Mouse (Mus musculus) heart, embryonic 16.5 days (tissue): ENCODE measurements around the gene Endov. TPM values are rescaled to one million over a fixed set of nuclear protein-coding genes. Genes with fewer than 3 reads are reported as not detected.

Experiments
- ATAC-seq: fragments of 200-750 bp; cut with Nextera tagmentation; replicated peaks from 2 replicates; pipeline ENCODE4 v1.8.0; 2017; ENCODE audit warnings: moderate number of reproducible peaks; ENCODE audit not compliant: insufficient read depth, low FRiP score; ENCODE audit errors: extremely low read depth
- H3K27ac ChIP-seq: fragments of 300-500 bp; sonication (generic); 2 replicates; pipeline ENCODE4 v1.5.1; 2014; ENCODE audit warnings: mild to moderate bottlenecking, low read length, control low read depth, moderate library complexity
- H3K27me3 ChIP-seq: fragments of 300-500 bp; sonication (generic); 2 replicates; pipeline ENCODE4 v1.6.1; 2014; ENCODE audit warnings: low read length, mixed read lengths; ENCODE audit not compliant: control insufficient read depth, insufficient read depth
- H3K36me3 ChIP-seq: fragments of 300-500 bp; sonication (generic); 2 replicates; pipeline ENCODE4 v1.6.1; 2014; ENCODE audit not compliant: control insufficient read depth, insufficient read depth
- H3K4me1 ChIP-seq: fragments of 300-500 bp; sonication (generic); 2 replicates; pipeline ENCODE4 v1.6.1; 2014; ENCODE audit warnings: low read length, mixed read lengths; ENCODE audit not compliant: control insufficient read depth, insufficient read depth
- H3K4me2 ChIP-seq: fragments of 300-500 bp; sonication (generic); 2 replicates; pipeline ENCODE4 v1.6.1; 2014; ENCODE audit warnings: low read depth, mild to moderate bottlenecking, control low read depth, low read length
- H3K4me3 ChIP-seq: fragments of 300-500 bp; sonication (generic); 2 replicates; pipeline ENCODE4 v1.5.1; 2014; ENCODE audit warnings: mild to moderate bottlenecking, control low read depth, low read length
- H3K9ac ChIP-seq: fragments of 300-500 bp; sonication (generic); 2 replicates; pipeline ENCODE4 v1.6.1; 2014; ENCODE audit warnings: low read length, control low read depth
- H3K9me3 ChIP-seq: fragments of 300-500 bp; sonication (generic); replicated peaks from 2 replicates; pipeline ENCODE4 v1.6.1; 2016; ENCODE audit warnings: low read length; ENCODE audit not compliant: control insufficient read depth
- WGBS: fragments of 180-500 bp; shearing (Covaris S2); extraction: QIAGEN DNeasy Blood & Tissue Kit; methylation state at CpG from one replicate; pipeline ENCODE4 v1.1.7; 2014; 5-methylcytosine and 5-hydroxymethylcytosine counted together
- polyA plus RNA-seq: library from polyadenylated mRNA; unstranded; fragments of >200 nt; fragmentation: Nextera tagmentation; extraction: Ambion mirVana; gene quantifications from 2 replicates; pipeline ENCODE4 v1.2.1, GENCODE M21; 2015

Endov gene
- polyA plus RNA-seq, 1 experiment from 2014 or later, result 9.6 TPM

DNA sequence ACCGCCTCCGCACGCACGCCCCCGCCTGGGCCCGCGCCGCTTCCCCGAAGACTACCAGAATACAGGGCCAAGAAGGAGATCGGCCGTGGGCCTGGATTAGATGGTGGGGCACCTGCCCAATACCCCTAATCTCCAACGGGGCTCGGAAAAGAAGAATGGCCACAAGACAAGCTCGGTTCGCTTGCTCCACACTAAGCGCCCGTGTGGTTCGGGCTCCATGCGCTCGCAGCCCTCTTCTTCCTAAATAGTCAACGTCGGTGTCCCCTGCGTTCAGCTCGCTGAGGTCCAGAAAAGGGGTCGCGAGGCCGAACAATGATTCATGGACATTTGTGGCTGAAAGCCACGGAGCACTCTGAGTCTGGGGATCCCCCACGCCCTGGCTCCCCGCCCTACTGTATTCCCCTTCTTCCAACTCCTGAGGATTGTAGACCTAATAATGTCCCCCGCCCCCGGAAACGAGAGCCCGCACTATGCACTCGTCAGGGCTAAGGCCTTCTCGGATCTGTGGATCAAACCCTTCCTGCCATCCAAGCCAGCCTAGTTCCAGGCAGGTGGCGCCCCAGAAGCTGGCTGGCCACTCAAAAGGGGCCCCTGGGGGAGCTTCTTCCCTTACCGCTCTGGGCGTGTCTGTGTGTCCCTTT is 56.9 kb downstream of the Endov start:
- H3K4me3 ChIP-seq, result peak overlapping the region; percentile 66
- no peak overlapping the region for H3K27ac ChIP-seq
- H3K9ac ChIP-seq, result peak overlapping the region; percentile 70
- peak overlapping the region; percentile 99 for H3K4me2 ChIP-seq
- H3K4me1 ChIP-seq, result peaks cover 39% of the 10 kb centered on the region
- WGBS, result under 1% methylated on average over 35 of the region's 39 CpGs
- no peak for ATAC-seq
- no peaks in the 10 kb centered on the region for H3K36me3 ChIP-seq
- peaks cover 77% of the 10 kb centered on the region for H3K27me3 ChIP-seq
- H3K9me3 ChIP-seq, result no peaks in the 10 kb centered on the region

GRCm38 (mm10) chr11:119548741-119549370 is 57.7 kb downstream of the Endov start:
- Histone ChIP-seq H3K9ac (no peak overlapping the region), H3K4me2 (peak overlapping the region; percentile 99), H3K4me3 (peak overlapping the region; percentile 44), H3K27ac (no peak overlapping the region), H3K9me3 (no peaks in the 10 kb centered on the region), H3K4me1 (peaks cover 39% of the 10 kb centered on the region), H3K36me3 (no peaks in the 10 kb centered on the region), H3K27me3 (peaks cover 73% of the 10 kb centered on the region)
- WGBS, result 1% methylated on average over 37 of the region's 37 CpGs
- no peak for ATAC-seq

DNA sequence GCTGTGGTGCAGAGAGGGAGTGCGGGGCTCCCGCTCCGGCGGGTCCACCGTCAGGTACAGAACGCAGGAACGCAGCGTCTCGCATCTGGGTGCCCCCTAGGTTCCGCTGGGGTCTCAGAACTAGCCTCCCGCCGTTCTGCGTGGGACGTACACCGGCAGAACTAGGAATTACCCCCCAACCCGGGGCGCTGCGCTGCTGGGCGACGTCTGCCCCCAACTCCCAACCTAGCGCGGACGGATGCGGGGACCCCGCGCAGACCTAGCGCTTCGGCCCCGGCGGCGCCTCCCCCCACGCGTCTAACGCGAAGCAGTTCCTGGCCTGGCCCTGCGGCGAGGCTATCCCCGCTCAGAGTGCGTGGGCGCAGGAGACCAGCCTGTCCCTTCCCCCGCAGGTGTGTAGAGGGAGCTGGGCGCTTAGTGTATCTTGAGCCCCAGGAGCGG is 58.2 kb downstream of the Endov start:
- Histone ChIP-seq H3K9ac (no peak overlapping the region), H3K4me1 (peaks cover 39% of the 10 kb centered on the region), H3K4me2 (peak overlapping the region; percentile 99), H3K27ac (no peak overlapping the region), H3K9me3 (no peaks in the 10 kb centered on the region), H3K36me3 (no peaks in the 10 kb centered on the region), H3K4me3 (peak overlapping the region; percentile 44), H3K27me3 (peaks cover 71% of the 10 kb centered on the region)
- WGBS, result 1% methylated on average over 43 of the region's 43 CpGs
- no peak for ATAC-seq

DNA sequence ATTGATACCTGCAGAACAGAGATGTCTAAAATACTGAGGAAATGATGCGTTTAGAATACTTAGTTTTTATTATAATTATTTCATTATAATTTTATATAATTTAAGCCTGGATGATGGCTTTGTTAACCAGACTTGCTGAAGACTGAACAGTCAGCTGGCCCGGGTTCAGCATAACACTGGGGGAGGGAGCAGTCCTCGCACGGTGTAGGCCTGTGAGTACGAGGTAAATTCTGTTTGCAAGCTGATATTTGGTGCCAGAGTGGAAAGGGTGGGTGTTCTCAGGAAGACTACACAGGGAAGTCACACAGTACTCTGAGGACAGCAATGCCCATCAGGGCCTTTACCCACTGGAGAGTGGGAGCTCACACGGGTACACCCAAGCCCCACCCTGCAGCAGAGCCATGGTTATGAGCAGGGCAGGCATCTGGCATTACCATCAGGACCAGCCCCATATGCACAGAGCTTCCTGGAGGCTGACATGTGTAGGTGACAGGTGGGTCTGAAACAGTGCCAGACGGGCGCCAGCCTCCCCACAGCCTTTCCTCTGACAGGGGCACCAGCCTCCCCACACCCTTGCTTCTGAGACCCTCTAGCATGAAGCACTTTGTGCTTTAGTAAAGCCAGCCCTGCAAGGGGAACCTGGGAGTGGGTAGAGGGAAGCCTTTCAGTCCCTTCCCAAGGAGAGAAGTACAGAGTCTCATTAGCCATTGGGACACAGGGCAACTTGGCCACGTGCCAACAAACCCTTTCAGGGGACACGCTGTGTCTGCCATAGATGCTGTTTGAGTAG is 59.6 kb downstream of the Endov start:
- no peak overlapping the region for H3K4me3 ChIP-seq
- no peak for ATAC-seq
- no peak overlapping the region for H3K27ac ChIP-seq
- H3K9me3 ChIP-seq, result no peaks in the 10 kb centered on the region
- H3K36me3 ChIP-seq, result no peaks in the 10 kb centered on the region
- no peak overlapping the region for H3K9ac ChIP-seq
- peaks cover 36% of the 10 kb centered on the region for H3K4me1 ChIP-seq
- H3K4me2 ChIP-seq, result no peak overlapping the region
- H3K27me3 ChIP-seq, result peaks cover 66% of the 10 kb centered on the region
- 58% methylated on average over 10 of the region's 10 CpGs for WGBS

DNA sequence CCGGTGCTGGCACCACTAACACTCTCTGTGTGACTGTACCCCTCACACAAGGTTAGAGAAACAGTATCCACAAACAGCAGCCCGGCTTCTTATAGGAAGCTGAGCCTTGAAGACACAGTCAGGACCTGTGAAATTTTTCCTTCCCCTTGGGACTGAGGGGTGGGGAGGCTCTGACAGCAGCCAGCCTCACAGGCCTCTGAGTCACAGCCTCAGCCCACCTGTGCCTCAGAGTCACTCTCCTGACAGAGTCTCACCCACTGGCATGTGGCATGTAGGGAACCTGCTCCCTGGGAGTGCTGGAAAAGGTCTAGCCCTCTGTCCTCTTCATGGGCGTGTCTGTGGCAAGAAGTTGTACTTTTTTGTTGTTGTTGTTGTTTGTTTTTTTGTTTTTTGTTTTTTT is 60.3 kb downstream of the Endov start:
- 63% methylated on average over 3 of the region's 3 CpGs for whole genome bisulfite sequencing
- H3K9ac ChIP-seq, result no peak overlapping the region
- H3K9me3 ChIP-seq, result no peaks in the 10 kb centered on the region
- H3K27me3 ChIP-seq, result peaks cover 59% of the 10 kb centered on the region
- no peak for ATAC-seq
- no peak overlapping the region for H3K4me3 ChIP-seq
- no peak overlapping the region for H3K4me2 ChIP-seq
- H3K4me1 ChIP-seq, result peaks cover 31% of the 10 kb centered on the region
- no peaks in the 10 kb centered on the region for H3K36me3 ChIP-seq
- H3K27ac ChIP-seq, result no peak overlapping the region

- Histone ChIP-seq H3K4me2 (no peak overlapping the region), H3K36me3 (no peaks in the 10 kb centered on the region), H3K9me3 (no peaks in the 10 kb centered on the region), H3K27ac (no peak overlapping the region), H3K27me3 (peaks cover 52% of the 10 kb centered on the region), H3K4me3 (no peak overlapping the region), H3K4me1 (peaks cover 23% of the 10 kb centered on the region), H3K9ac (no peak overlapping the region)
- WGBS, result 44% methylated on average over 1 of the region's 1 CpGs
- ATAC-seq, result no peak
Observed at GRCm38 (mm10) chr11:119552301-119552700, 61.2 kb downstream of the Endov start.

- ATAC-seq, result no peak
Observed at GRCm38 (mm10) chr11:119552902-119553802, 62.0 kb downstream of the Endov start.

DNA sequence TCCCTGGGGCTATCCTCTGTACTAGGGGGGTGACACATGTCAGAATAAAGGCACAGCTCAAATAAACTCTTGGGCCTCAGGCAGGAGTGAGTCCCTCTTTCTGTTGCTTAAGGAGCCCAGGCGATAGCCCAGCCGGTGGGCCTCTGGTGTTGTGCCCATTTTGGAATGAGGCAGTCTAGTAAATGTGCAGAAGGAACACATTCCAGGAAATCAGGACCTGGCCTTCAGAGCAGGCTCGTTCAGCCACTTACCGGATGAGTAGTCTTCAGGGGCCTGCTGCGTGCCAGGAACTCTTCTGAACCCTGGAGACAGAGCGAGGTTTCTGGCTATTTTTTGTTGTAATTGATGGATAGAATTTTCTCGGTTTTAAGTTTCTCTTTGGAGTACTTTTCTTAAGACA is 63.6 kb downstream of the Endov start:
- H3K27ac ChIP-seq, result no peak overlapping the region
- H3K36me3 ChIP-seq, result no peaks in the 10 kb centered on the region
- no peak overlapping the region for H3K4me3 ChIP-seq
- H3K27me3 ChIP-seq, result peaks cover 36% of the 10 kb centered on the region
- H3K4me1 ChIP-seq, result peaks cover 3% of the 10 kb centered on the region
- H3K9ac ChIP-seq, result no peak overlapping the region
- no peak overlapping the region for H3K4me2 ChIP-seq
- no peak for ATAC-seq
- no peaks in the 10 kb centered on the region for H3K9me3 ChIP-seq
- WGBS, result 71% methylated on average over 7 of the region's 7 CpGs

More at GRCm38 (mm10) chr11:119552902-119553802, 62.0 kb downstream of the Endov start:
- H3K4me1 ChIP-seq, result peaks cover 15% of the 10 kb centered on the region
- no peaks in the 10 kb centered on the region for H3K9me3 ChIP-seq
- no peak overlapping the region for H3K4me2 ChIP-seq
- no peak overlapping the region for H3K9ac ChIP-seq
- H3K4me3 ChIP-seq, result no peak overlapping the region
- WGBS, result 48% methylated on average over 9 of the region's 9 CpGs
- no peak overlapping the region for H3K27ac ChIP-seq
- peaks cover 44% of the 10 kb centered on the region for H3K27me3 ChIP-seq
- no peaks in the 10 kb centered on the region for H3K36me3 ChIP-seq
